Mouse (Mus musculus) E14TG2a.4 (cell line): Measurements from ENCODE around the gene Kpna7.
A peak's percentile ranks its signal among the peaks of the same experiment; 100 is the strongest.

ENCODE experiments used
- CTCF ChIP-seq: conservative IDR thresholded peaks from 2 replicates; pipeline ENCODE4 v1.5.1; 2014; ENCODE audit warnings: low read length
- NANOG ChIP-seq: IDR thresholded peaks from 2 replicates; pipeline ENCODE4 v1.6.1; 2014; ENCODE audit warnings: borderline replicate concordance, low read length, mixed read lengths
- POU5F1 ChIP-seq: IDR thresholded peaks from 2 replicates; pipeline ENCODE4 v1.6.1; 2014; ENCODE audit warnings: low read length, borderline replicate concordance

GRCm38 (mm10) chr5:145058722-145059121 is 25.1 kb downstream of the Kpna7 start:
- TF ChIP-seq CTCF = peak; percentile 80
- TF ChIP-seq NANOG = no peak
- no peak for TF ChIP-seq POU5F1
